Mouse (Mus musculus) bone marrow macrophage, adult 2 months (primary cell): Measurements from ENCODE around the gene Cacna1i.

Experiments
- CTCF ChIP-seq: IDR thresholded peaks from 2 replicates; pipeline ENCODE4 v1.5.1; 2012; ENCODE audit warnings: low read depth, mild to moderate bottlenecking, low read length, moderate library complexity
- POLR2A ChIP-seq: IDR thresholded peaks from 2 replicates; pipeline ENCODE4 v1.6.1; 2012; ENCODE audit warnings: mild to moderate bottlenecking, low read depth, low read length, borderline replicate concordance

- TF ChIP-seq POLR2A (no peak), CTCF (no peak)
These were observed 59.5 kb downstream of the Cacna1i start for GRCm38 (mm10) chr15:80346510-80346909.
